Mouse (Mus musculus): Measurements from ENCODE around the gene Cldn9.
A peak's percentile ranks its signal among the peaks of the same experiment; 100 is the strongest.

Gene Cldn9

DNA sequence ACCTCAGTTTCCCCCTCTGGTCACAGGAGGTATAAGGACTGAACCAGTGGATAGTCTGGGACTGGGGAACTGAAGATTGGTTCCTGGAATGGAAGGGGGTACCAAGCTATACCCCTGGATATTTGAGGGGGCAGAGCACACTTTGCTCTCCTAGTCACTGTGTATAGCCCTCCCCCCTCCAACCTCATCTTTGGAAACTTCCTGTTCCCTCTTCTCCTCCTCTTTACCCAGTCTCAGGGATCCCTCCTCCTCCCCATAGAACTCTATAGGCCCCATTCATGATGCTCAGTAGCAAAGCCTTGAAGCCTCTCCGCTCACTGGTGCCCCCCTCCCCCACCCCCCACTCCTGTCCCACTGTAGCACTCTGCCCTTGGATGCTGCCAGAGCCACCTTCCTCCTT lies 35.6 kb upstream of the Cldn9 start:
- TF ChIP-seq NANOG (IDR thresholded peaks at IDR 0.05; ENCODE audit: borderline replicate concordance, low read length) = no peak
- no peak for TF ChIP-seq CTCF (conservative IDR thresholded peaks at IDR 0.05; ENCODE audit: low read length)
- TF ChIP-seq POU5F1 (IDR thresholded peaks at IDR 0.05; ENCODE audit: borderline replicate concordance, low read length) = no peak
- H3K4me1 ChIP-seq (replicated peaks; ENCODE audit: low read depth, low read length) = peaks cover 14% of the 10 kb centered on the region; the same call in 1 of the 2 replicates

DNA sequence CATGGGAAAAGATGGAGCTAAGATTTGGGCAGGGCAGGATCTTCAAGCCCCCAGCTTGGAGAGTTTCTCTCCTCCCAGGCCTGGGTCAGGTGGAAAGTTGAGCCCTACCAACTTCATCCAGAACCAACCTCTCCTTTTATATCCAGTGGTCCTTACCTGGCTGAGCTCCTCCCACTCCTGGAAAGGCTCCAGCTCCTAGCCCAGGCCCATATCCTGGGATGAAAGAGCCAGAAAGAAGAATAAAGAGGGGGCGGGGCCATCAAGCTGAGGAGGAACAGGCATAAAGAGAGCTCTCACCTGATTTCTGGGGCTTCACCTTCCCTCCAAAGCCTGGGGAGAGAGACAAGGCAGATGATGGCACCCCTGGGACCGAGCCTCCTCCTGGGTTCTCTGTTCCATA lies 33.2 kb upstream of the Cldn9 start:
- peaks cover 67% of the 10 kb centered on the region for H3K27me3 ChIP-seq (ENCODE audit: insufficient read depth, low read length)
- no peaks in the 10 kb centered on the region for H3K9me3 ChIP-seq (ENCODE audit: low read length)
- TF ChIP-seq CTCF (conservative IDR thresholded peaks at IDR 0.05; ENCODE audit: low read length) = no peak
- no peak for TF ChIP-seq NANOG (IDR thresholded peaks at IDR 0.05; ENCODE audit: borderline replicate concordance, low read length)
- TF ChIP-seq POU5F1 (IDR thresholded peaks at IDR 0.05; ENCODE audit: borderline replicate concordance, low read length) = no peak
- H3K4me3 ChIP-seq (replicated peaks; ENCODE audit: low read length) = no peak overlapping the region
- no peaks in the 10 kb centered on the region for H3K36me3 ChIP-seq (ENCODE audit: insufficient read depth, low read length)
- H3K4me1 ChIP-seq (replicated peaks; ENCODE audit: low read depth, low read length) = peaks cover 13% of the 10 kb centered on the region; the same call in 1 of the 2 replicates

More for the DNA sequence above, 35.6 kb upstream of the Cldn9 start:
- H3K27me3 ChIP-seq (ENCODE audit: insufficient read depth, low read length) = peaks cover 56% of the 10 kb centered on the region
- no peaks in the 10 kb centered on the region for H3K36me3 ChIP-seq (ENCODE audit: insufficient read depth, low read length)
- H3K9me3 ChIP-seq (ENCODE audit: low read length) = no peaks in the 10 kb centered on the region
- no peak overlapping the region for H3K4me3 ChIP-seq (replicated peaks; ENCODE audit: low read length)

DNA sequence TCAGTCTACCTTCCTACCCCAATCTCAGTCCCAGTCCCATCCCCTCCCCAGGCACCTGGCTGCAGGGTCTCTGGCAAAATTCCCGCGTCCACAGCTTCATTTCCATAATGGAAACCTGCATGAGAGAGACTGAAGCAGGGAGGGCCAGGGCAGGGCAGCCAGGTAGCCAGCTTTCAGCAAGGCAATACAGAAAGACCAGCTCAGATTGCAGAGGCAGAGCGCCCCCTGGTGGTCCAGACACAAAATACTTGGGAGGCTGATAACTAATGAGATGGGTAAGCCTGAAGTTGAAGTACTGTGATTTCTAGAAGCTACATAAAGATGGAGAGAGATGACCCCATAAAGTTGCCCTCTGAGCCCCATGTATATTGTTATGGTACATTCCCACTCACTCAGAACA lies 22.4 kb upstream of the Cldn9 start:
- Histone ChIP-seq H3K36me3 (ENCODE audit: insufficient read depth, low read length) (no peaks in the 10 kb centered on the region), H3K4me3 (replicated peaks; ENCODE audit: low read length) (no peak overlapping the region), H3K4me1 (replicated peaks; ENCODE audit: low read depth, low read length) (peaks cover 32% of the 10 kb centered on the region), H3K27me3 (ENCODE audit: insufficient read depth, low read length) (peaks cover 35% of the 10 kb centered on the region), H3K9me3 (ENCODE audit: low read length) (no peaks in the 10 kb centered on the region)
- no peak for TF ChIP-seq NANOG (IDR thresholded peaks at IDR 0.05; ENCODE audit: borderline replicate concordance, low read length)
- peak; percentile 91 for TF ChIP-seq CTCF (conservative IDR thresholded peaks at IDR 0.05; ENCODE audit: low read length)

DNA sequence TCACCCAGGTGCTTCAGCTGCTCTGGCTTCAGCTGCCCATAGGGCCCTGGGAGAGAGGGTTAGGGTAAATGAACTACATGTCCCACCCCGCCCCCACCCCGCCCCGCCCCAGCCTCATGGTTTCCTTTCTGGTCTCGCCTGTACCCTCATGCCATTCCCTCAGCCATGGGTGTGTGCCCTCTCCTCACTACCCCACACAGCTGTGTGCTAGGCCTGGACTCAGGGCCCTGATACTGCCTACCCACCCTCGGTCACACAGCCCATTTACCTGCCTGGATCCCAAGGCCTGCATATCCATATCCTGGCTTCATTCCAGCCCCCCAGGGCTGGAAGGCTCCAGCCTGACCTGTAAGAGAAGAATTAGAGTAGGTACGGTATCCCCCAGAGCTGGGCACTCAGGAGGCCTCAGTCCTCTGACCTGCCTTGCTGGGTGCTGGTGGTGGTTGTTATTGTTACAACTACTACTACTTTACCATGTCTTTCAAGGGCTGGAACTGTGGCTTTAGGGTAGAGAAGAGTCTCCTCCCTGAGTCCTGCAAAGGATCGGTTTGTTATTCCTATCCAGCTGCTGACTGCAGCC lies 21.8 kb upstream of the Cldn9 start:
- H3K27me3 ChIP-seq (ENCODE audit: insufficient read depth, low read length) = peaks cover 40% of the 10 kb centered on the region
- no peaks in the 10 kb centered on the region for H3K9me3 ChIP-seq (ENCODE audit: low read length)
- H3K36me3 ChIP-seq (ENCODE audit: insufficient read depth, low read length) = no peaks in the 10 kb centered on the region
- H3K4me3 ChIP-seq (replicated peaks; ENCODE audit: low read length) = no peak overlapping the region
- TF ChIP-seq POU5F1 (IDR thresholded peaks at IDR 0.05; ENCODE audit: borderline replicate concordance, low read length) (no peak), NANOG (IDR thresholded peaks at IDR 0.05; ENCODE audit: borderline replicate concordance, low read length) (no peak), CTCF (conservative IDR thresholded peaks at IDR 0.05; ENCODE audit: low read length) (no peak)
- H3K4me1 ChIP-seq (replicated peaks; ENCODE audit: low read depth, low read length) = peaks cover 27% of the 10 kb centered on the region

DNA sequence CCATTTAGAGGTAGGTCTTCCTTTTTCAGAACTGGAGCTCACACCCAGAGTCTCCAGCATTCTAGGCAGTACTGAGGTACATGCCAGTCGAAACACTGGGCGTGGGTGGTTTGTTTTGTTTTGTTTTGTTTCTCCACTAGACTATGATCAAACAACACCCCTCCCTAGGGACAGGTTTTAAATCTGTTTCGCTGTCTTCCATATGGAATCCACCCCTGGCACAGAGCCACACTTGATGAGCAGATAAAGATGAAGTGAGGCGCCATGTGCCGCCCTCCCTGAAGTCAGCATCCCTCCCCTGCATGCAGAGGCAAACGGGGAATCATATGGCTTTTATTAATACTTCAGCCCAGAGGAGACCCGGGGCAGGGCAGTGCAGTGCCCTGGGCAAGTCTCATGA lies 20.9 kb upstream of the Cldn9 start:
- Histone ChIP-seq H3K4me1 (replicated peaks; ENCODE audit: low read depth, low read length) (peaks cover 22% of the 10 kb centered on the region), H3K9me3 (ENCODE audit: low read length) (no peaks in the 10 kb centered on the region), H3K27me3 (ENCODE audit: insufficient read depth, low read length) (peaks cover 31% of the 10 kb centered on the region), H3K36me3 (ENCODE audit: insufficient read depth, low read length) (no peaks in the 10 kb centered on the region), H3K4me3 (replicated peaks; ENCODE audit: low read length) (peak overlapping the region; percentile 23; the same call in 1 of the 2 replicates)
- TF ChIP-seq NANOG (IDR thresholded peaks at IDR 0.05; ENCODE audit: borderline replicate concordance, low read length) (no peak), POU5F1 (IDR thresholded peaks at IDR 0.05; ENCODE audit: borderline replicate concordance, low read length) (no peak), CTCF (conservative IDR thresholded peaks at IDR 0.05; ENCODE audit: low read length) (no peak)

DNA sequence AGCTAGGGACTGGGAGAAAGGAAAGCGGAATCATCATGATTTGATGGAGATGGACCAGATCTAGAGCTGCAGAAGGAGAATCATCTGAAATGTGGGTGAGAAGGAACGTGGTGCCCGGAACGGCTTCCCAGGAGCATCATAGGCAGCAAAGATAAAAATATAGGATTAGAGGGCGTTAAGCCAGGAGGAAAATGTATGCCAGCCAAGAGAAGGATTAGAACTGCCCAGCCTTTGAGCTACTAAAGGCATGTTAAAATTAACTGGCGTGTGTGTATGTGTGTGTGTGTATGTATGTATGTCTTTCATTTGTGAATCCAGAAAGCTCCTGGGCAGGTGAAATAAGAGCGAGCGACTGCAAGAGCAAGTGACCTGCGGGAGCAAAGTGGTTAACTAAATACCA lies 19.5 kb upstream of the Cldn9 start:
- TF ChIP-seq POU5F1 (IDR thresholded peaks at IDR 0.05; ENCODE audit: borderline replicate concordance, low read length) = no peak
- no peak for TF ChIP-seq CTCF (conservative IDR thresholded peaks at IDR 0.05; ENCODE audit: low read length)
- no peak for TF ChIP-seq NANOG (IDR thresholded peaks at IDR 0.05; ENCODE audit: borderline replicate concordance, low read length)
- Histone ChIP-seq H3K4me3 (replicated peaks; ENCODE audit: low read length) (no peak overlapping the region), H3K4me1 (replicated peaks; ENCODE audit: low read depth, low read length) (peaks cover 28% of the 10 kb centered on the region), H3K9me3 (ENCODE audit: low read length) (no peaks in the 10 kb centered on the region), H3K27me3 (ENCODE audit: insufficient read depth, low read length) (peaks cover 38% of the 10 kb centered on the region), H3K36me3 (ENCODE audit: insufficient read depth, low read length) (no peaks in the 10 kb centered on the region)

DNA sequence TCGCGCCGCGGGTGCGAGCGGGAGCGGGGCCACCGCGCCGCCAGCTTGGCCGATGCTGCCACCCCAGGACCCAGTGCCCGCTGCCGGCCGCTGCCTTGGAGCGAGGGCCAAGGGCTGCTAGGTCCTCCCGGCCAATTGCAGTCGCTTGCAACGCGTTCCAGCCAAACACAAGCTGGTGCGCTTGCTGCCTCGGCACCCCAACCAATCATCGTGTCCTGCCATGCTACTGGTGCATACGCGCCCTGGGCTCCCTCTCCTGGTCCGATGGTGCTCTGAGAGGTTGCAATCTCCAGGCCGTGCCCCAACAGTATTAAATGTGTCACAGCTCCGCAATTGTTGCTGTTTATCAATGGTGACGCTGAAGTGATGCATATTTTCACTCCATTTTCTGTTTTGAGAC lies 16.3 kb upstream of the Cldn9 start:
- no peak for TF ChIP-seq NANOG (IDR thresholded peaks at IDR 0.05; ENCODE audit: borderline replicate concordance, low read length)
- TF ChIP-seq CTCF (conservative IDR thresholded peaks at IDR 0.05; ENCODE audit: low read length) = peak; percentile 11; the same call in 1 of the 2 replicates
- no peak for TF ChIP-seq POU5F1 (IDR thresholded peaks at IDR 0.05; ENCODE audit: borderline replicate concordance, low read length)
- Histone ChIP-seq H3K36me3 (ENCODE audit: insufficient read depth, low read length) (no peaks in the 10 kb centered on the region), H3K27me3 (ENCODE audit: insufficient read depth, low read length) (peaks cover 33% of the 10 kb centered on the region), H3K9me3 (ENCODE audit: low read length) (no peaks in the 10 kb centered on the region), H3K4me3 (replicated peaks; ENCODE audit: low read length) (peak overlapping the region; percentile 90), H3K4me1 (replicated peaks; ENCODE audit: low read depth, low read length) (peaks cover 49% of the 10 kb centered on the region)

DNA sequence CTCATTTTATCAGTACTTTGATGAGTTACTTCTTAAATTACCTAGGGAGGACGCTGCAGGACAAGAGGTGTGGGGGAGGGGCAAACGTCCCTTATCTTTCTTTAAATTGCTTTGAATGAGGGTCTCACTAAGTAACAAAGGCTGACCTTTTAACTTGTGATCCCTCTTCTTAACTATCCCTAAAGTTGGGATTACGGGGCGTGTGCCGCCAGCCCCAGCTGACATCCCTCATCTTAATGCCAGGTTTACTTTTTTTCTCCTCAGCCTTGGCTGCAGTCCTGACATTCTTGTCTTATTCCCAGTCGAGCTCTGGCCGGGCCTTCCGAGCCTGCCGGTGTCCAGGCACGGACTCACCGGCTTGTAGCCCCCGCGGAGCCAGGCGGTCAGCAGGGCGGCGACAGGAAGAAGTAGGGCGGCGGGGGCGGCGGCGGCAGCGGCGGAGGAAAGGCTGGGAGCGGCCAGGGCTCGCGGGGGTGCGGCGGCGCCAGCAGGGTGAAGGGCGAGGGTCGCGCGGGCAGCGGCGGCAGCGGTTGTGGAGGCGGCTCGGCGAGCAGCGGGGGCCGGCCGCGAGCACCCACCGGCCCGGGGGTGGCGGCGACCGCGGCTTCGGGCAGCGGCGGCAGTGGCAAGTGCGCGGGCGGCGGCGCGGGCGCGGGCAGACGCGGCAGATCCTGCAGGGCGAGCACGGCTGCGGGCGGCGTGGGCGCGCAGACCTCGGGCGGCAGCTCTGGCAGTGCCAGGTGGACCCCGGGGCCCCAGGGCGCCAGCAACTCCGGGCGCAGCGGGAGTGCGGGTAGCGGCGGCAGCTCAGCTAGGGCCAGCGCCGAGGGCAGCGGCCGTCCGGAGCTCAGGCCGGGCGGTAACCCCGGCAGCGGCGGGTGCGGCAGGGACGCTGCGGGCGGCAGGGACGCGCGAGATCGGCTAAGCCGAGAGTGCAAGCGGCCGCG lies 15.6 kb upstream of the Cldn9 start:
- peaks cover 35% of the 10 kb centered on the region for H3K27me3 ChIP-seq (ENCODE audit: insufficient read depth, low read length)
- H3K9me3 ChIP-seq (ENCODE audit: low read length) = no peaks in the 10 kb centered on the region
- H3K36me3 ChIP-seq (ENCODE audit: insufficient read depth, low read length) = no peaks in the 10 kb centered on the region
- no peak for TF ChIP-seq POU5F1 (IDR thresholded peaks at IDR 0.05; ENCODE audit: borderline replicate concordance, low read length)
- TF ChIP-seq NANOG (IDR thresholded peaks at IDR 0.05; ENCODE audit: borderline replicate concordance, low read length) = no peak
- no peak for TF ChIP-seq CTCF (conservative IDR thresholded peaks at IDR 0.05; ENCODE audit: low read length)
- H3K4me1 ChIP-seq (replicated peaks; ENCODE audit: low read depth, low read length) = peaks cover 50% of the 10 kb centered on the region
- peak overlapping the region; percentile 90 for H3K4me3 ChIP-seq (replicated peaks; ENCODE audit: low read length)

All from E14TG2a.4 (cell line).